Mouse (Mus musculus): ENCODE measurements around the gene Pafah2.

- TF ChIP-seq CTCF (IDR thresholded peaks at IDR 0.05; ENCODE audit: extremely low read depth, insufficient read depth, low read length) (no peak), POLR2A (IDR thresholded peaks at IDR 0.05; ENCODE audit: extremely low read depth, insufficient read depth, low read length) (no peak)
These were observed 40.2 kb upstream of the Pafah2 start for GRCm38 (mm10) chr4:134355841-134356452.
